Mouse (Mus musculus) stomach, embryonic 14.5 days (tissue): ENCODE results near the gene Vps45. TPM values are rescaled to one million over a fixed set of nuclear protein-coding genes. Genes with fewer than 3 reads are reported as not detected.
"Not testable (repeated sequence)": the region's sequence is repeated elsewhere in the genome, so short reads cannot be mapped to it uniquely, and the experiment has no call there.

Experiments used
- ATAC-seq: fragments of 200-750 bp; cut with Nextera tagmentation; 2 replicates; pipeline ENCODE4 v1.8.0; 2017; ENCODE audit warnings: low read depth, moderate TSS enrichment; ENCODE audit not compliant: insufficient number of reproducible peaks, insufficient read depth, low FRiP score
- H3K27ac ChIP-seq: fragments of 300-500 bp; sonication (generic); 2 replicates; pipeline ENCODE4 v1.5.1; 2014; ENCODE audit warnings: mild to moderate bottlenecking, low read length, moderate library complexity, mixed read lengths
- H3K27me3 ChIP-seq: fragments of 300-500 bp; sonication (generic); 2 replicates; pipeline ENCODE4 v1.6.1; 2014; ENCODE audit warnings: low read length, control low read depth, mixed read lengths; ENCODE audit not compliant: control insufficient read depth, insufficient read depth
- H3K36me3 ChIP-seq: fragments of 300-500 bp; sonication (generic); 2 replicates; pipeline ENCODE4 v1.6.1; 2014; ENCODE audit warnings: mild to moderate bottlenecking, control low read depth, low read length, moderate library complexity, mixed read lengths; ENCODE audit not compliant: control insufficient read depth, insufficient read depth
- H3K4me1 ChIP-seq: fragments of 300-500 bp; sonication (generic); 2 replicates; pipeline ENCODE4 v1.6.1; 2014; ENCODE audit warnings: low read length, control low read depth, mixed read lengths; ENCODE audit not compliant: control insufficient read depth, insufficient read depth
- H3K4me2 ChIP-seq: fragments of 300-500 bp; sonication (generic); replicated peaks from 2 replicates; pipeline ENCODE4 v1.6.1; 2014; ENCODE audit warnings: low read depth, low read length, control low read depth
- H3K4me3 ChIP-seq: fragments of 300-500 bp; sonication (generic); 2 replicates; pipeline ENCODE4 v1.5.1; 2014; ENCODE audit warnings: low read depth, low read length, control low read depth
- H3K9ac ChIP-seq: fragments of 300-500 bp; sonication (generic); replicated peaks from 2 replicates; pipeline ENCODE4 v1.6.1; 2014; ENCODE audit warnings: low read depth, mild to moderate bottlenecking, control low read depth, low read length, moderate library complexity, mixed read lengths
- H3K9me3 ChIP-seq: fragments of 300-500 bp; sonication (generic); 2 replicates; pipeline ENCODE4 v1.6.1; 2016; ENCODE audit warnings: low read depth, low read length, control low read depth; ENCODE audit not compliant: control insufficient read depth
- WGBS: fragments of 180-500 bp; shearing (Covaris S2); extraction: QIAGEN DNeasy Blood & Tissue Kit; methylation state at CpG from one replicate; pipeline ENCODE4 v1.1.7; 2014; 5-methylcytosine and 5-hydroxymethylcytosine counted together
- polyA plus RNA-seq: library from polyadenylated mRNA; unstranded; fragments of >200 nt; fragmentation: Nextera tagmentation; extraction: Ambion mirVana; gene quantifications from 2 replicates; pipeline ENCODE4 v1.2.1, GENCODE M21; 2014

Vps45 gene
- polyA plus RNA-seq, 1 experiment from 2014 or later: 22.5 TPM

DNA sequence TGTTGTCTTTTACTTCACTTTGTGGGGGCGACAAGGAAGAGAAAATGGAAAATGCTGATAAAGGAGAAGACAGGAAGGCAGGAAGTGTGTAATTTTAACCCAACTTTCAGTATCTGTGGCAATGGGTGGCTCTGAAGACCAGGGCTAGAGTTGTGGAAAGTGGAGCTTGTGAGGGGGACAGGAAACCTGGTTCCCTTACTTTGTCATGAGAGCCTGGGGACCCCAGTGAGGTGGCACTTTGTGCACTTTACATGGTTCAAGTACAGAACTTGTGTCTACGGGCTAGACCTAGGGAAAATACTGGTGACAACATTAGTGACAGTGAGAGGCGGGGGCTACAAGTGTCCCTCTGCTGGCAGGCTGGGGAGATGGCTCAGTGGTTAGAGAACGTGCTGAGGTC, 71.3 kb downstream of the Vps45 start:
- Histone ChIP-seq H3K27me3 (no peaks in the 10 kb centered on the region), H3K4me3 (no peak overlapping the region), H3K9ac (no peak overlapping the region), H3K36me3 (peaks cover 34% of the 10 kb centered on the region), H3K9me3 (no peaks in the 10 kb centered on the region), H3K4me2 (no peak overlapping the region), H3K27ac (peak overlapping the region; percentile 91; the same call in 1 of the 2 replicates), H3K4me1 (peaks cover 10% of the 10 kb centered on the region; the same call in 1 of the 2 replicates)
- no peak for ATAC-seq
- 67% methylated on average over 4 of the region's 4 CpGs for WGBS

DNA sequence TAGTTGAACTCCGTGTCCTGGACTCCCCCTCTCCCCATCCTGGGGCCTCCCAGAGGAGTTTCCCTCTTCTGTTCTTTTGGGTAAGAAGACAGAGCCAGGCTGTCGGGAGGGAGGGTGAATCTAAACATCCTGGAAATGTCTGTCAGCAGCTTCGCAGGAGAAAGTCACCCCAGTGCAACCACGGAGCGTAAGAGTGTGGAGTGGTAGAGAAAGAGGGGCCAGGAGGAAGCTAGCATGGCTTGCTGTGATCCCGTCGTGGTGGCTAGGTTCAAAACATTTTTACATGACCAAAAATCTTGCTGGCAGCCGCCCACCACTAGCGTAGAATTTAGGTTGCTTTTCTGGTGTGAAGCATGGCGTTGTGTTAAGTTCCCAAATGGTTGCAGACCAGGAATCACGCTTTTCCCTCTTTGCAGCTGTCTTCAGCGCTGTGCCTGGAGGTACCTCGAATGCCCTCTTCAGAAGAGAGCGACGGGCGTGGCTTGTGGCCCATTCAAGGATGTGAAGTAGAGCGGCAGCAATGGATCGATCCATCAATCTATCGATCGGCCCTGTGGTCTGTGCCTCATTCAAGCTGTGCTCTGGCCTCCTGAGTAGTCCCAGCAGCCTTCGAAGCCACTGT, 72.2 kb downstream of the Vps45 start:
- ATAC-seq: peak; percentile 21; the same call in 1 of the 2 replicates
- Histone ChIP-seq H3K9ac (no peak overlapping the region; the same call in 1 of the 2 replicates), H3K9me3 (no peaks in the 10 kb centered on the region), H3K27ac (peak overlapping the region; percentile 91), H3K4me3 (no peak overlapping the region), H3K36me3 (peaks cover 27% of the 10 kb centered on the region), H3K4me2 (peak overlapping the region; percentile 10), H3K4me1 (peaks cover 10% of the 10 kb centered on the region; the same call in 1 of the 2 replicates), H3K27me3 (no peaks in the 10 kb centered on the region)
- WGBS: 2% methylated on average over 21 of the region's 21 CpGs

DNA sequence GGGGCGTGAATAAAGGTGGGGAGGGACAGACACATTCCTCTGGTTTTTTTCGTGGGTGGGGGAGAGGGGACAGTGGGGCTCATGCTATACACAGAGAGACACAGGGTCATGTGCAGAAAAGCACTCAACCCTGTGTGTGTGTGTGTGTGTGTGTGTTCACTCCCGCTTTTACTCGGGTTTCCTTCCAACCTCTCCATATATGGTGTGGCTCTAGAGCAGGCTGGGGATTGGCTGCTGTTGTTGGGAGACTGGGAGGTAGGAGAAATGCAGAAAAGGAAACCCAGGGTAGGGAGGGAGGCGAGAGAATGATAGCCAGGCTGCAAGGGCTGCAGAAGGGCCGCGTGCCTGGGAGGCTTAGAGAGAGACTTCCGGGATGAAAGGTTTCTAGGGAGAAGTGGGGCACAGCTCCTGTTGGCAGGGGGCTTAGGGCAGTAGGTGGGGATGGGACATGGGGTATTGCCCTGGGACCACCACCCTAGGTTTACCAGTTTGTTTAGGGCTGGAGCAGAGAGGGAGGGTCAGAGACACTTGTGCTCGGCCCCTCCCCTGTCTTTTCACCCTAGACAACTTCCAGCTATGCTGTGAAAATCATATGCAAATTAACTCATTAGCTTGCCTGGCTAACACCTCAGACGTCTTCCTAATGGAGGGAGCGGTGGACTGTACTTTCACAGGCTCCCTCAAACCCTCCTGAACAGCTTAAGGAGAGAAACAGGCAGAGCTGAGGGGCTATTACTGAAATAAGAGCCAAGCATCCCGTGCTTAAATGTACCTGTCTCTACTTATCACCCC, 72.9 kb downstream of the Vps45 start:
- Histone ChIP-seq H3K36me3 (peaks cover 20% of the 10 kb centered on the region), H3K4me2 (peak overlapping the region; percentile 10), H3K9ac (no peak overlapping the region; the same call in 1 of the 2 replicates), H3K4me3 (no peak overlapping the region), H3K4me1 (peaks cover 10% of the 10 kb centered on the region; the same call in 1 of the 2 replicates), H3K9me3 (no peaks in the 10 kb centered on the region), H3K27me3 (no peaks in the 10 kb centered on the region), H3K27ac (peak overlapping the region; percentile 91)
- peak; percentile 92 for ATAC-seq
- 1% methylated on average over 12 of the region's 12 CpGs for WGBS

DNA sequence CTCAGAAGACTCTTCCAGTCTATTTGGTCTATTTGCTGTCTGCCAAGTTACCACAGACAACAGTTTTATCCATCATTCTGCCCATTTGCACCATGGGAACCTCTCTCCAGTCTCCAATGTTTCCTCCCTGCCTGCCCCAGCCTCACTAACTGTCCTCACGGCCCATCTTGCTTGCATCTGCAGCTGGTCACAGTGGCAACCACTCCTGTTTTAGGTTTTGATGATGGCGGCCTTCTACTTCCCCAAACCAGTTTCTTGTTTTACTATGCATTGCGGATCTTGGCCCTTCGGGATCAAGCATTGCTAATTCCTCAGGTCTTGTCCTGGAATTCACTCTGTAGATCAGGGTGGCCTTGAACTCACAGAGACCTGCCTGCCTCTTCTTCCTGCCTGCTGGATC, 76.1 kb downstream of the Vps45 start:
- H3K9ac ChIP-seq: no peak overlapping the region
- no peak for ATAC-seq
- no peak overlapping the region for H3K4me3 ChIP-seq
- H3K36me3 ChIP-seq: no peaks in the 10 kb centered on the region
- 86% methylated on average over 4 of the region's 4 CpGs for WGBS
- H3K4me1 ChIP-seq: peaks cover 10% of the 10 kb centered on the region; the same call in 1 of the 2 replicates
- H3K4me2 ChIP-seq: no peak overlapping the region
- no peaks in the 10 kb centered on the region for H3K9me3 ChIP-seq
- H3K27me3 ChIP-seq: no peaks in the 10 kb centered on the region
- no peak overlapping the region for H3K27ac ChIP-seq

DNA sequence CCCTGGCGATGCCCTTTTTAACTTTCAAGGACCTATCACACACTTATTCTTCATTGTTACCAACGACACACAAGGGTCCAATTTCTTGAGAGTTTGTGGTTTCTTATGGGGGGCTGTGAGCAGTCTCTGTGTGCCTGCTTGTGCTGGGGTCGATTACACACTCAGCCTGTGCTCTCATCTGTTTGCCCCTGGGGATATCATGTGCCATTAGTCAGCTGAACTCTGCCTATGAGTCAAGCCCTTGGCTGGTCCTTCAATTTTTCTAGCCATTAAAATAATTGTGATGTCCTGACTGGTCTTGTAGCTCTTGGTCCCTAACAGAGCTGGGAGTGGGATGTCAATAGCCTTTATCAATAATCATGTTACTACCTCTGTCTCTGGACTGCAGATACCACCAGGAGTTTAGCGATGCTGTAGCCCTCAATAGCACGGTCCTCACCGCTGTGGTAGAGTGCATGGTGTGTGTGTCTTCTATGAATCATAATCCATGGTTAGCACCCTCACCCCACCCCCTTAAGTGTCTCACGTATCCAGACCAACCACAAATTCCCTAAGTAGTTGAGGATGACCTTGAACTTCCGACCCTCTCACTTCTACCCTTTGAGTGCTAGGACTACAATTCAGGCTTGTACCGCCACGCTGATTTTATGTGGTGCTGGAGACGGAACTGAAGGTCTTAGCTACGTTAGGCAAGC, 77.8 kb downstream of the Vps45 start:
- Histone ChIP-seq H3K4me2 (no peak overlapping the region), H3K27me3 (no peaks in the 10 kb centered on the region), H3K27ac (no peak overlapping the region), H3K4me1 (peaks cover 6% of the 10 kb centered on the region; the same call in 1 of the 2 replicates), H3K9ac (no peak overlapping the region), H3K36me3 (no peaks in the 10 kb centered on the region), H3K4me3 (no peak overlapping the region), H3K9me3 (no peaks in the 10 kb centered on the region)
- no peak for ATAC-seq
- 82% methylated on average over 12 of the region's 12 CpGs for WGBS

DNA sequence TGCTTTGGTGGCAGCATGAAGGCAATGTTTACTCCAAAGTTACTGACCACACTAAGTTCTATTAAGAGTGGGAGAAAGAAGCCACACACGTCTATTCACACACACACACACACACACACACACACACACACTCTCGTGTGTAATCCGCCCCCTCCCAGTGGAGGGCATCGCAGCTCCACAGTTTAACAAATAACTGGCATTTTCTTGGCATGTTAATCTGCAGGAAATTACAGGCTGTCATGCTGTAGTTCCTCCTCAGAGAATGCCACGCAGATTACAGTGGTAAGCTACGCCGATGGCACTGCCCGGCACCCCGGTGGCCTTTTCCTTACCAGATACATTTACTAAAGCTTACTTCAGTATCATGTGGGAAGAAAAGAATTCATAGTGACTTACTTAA, 80.0 kb downstream of the Vps45 start:
- no peak for ATAC-seq
- no peaks in the 10 kb centered on the region for H3K27me3 ChIP-seq
- no peaks in the 10 kb centered on the region for H3K36me3 ChIP-seq
- no peak overlapping the region for H3K27ac ChIP-seq
- H3K4me1 ChIP-seq: no peaks in the 10 kb centered on the region
- no peaks in the 10 kb centered on the region for H3K9me3 ChIP-seq
- H3K4me2 ChIP-seq: no peak overlapping the region
- WGBS: 85% methylated on average over 9 of the region's 9 CpGs
- no peak overlapping the region for H3K9ac ChIP-seq
- no peak overlapping the region for H3K4me3 ChIP-seq

DNA sequence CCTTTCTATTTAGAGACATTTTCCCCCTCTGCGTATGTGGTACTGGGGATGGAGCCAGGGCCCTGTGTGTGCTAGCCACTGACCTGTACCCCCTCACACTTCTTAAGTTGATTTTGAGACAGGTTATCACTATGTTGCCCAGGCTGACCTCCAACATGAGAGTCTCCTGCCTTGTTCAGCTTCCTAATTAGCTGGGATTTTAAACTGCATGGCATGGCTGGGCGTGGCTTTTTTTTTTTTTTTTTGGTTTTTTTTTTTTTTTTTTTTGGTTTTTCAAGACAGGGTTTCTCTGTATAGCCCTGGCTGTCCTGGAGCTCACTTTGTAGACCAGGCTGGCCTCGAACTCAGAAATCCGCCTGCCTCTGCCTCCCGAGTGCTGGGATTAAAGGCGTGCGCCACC, 80.7 kb downstream of the Vps45 start:
- H3K36me3 ChIP-seq, ATAC-seq, H3K27me3 ChIP-seq, H3K9me3 ChIP-seq, H3K27ac ChIP-seq, H3K4me2 ChIP-seq, H3K4me1 ChIP-seq, H3K4me3 ChIP-seq, H3K9ac ChIP-seq: not testable (repeated sequence)
- WGBS: 95% methylated on average over 7 of the region's 7 CpGs

DNA sequence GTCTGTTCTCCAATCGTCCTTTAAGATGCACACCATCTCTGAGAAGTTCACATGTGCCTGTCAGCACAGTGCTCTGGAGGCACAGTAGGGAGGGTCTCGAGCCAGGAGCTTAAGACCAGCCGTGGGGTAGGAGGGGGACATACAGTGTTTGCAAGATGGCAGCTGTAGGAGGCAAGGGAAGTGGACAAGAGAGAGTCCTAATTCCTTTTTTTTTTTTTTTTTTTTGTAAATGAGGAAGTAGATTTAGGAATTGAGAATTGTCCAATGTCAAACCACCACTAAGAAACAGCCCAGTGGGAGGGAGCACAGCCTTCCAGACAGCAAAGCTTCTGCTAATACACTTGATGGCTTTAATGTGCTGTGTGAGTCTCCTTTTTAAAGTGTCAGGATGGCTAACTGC, 81.2 kb downstream of the Vps45 start:
- Histone ChIP-seq H3K4me1 (no peaks in the 10 kb centered on the region), H3K9me3 (no peaks in the 10 kb centered on the region), H3K4me2 (no peak overlapping the region), H3K36me3 (no peaks in the 10 kb centered on the region), H3K4me3 (no peak overlapping the region), H3K27me3 (no peaks in the 10 kb centered on the region), H3K9ac (no peak overlapping the region), H3K27ac (no peak overlapping the region)
- ATAC-seq: no peak
- 62% methylated on average over 3 of the region's 3 CpGs for WGBS
